ENCODE assay signal across 17 mouse cellular contexts in the genomic region with DNA sequence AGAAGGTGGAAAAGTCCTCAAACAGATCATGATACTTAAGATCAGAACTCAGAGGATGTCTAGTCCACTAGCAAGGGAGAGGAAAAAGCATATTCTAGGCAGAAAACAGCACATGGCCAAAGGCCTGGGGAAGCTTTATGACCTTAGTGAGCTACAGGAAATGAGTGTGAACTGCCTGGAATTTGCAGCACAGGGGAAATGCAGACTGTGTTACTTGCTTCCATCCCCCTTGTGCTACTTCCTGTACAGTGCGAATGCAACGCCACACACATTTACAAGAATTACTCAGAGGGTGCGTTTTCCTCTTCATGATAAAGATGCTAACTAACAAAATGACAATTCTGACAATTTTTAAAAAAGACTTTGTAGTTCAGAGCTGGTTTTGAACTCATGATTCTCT. TPM values are rescaled to one million over a fixed set of nuclear protein-coding genes. Genes with fewer than 3 reads are reported as not detected.
DNase-seq lines count a peak whose midpoint lies in the region; ATAC-seq and TF ChIP-seq lines count a peak whose summit lies in the region.
"Had no signal": no experiment of that assay in that cellular context is flagged by ENCODE, and none has a peak within 500 bp of the region (broad histone marks: within the 10 kb centered on the region; RNA-seq: fewer than 3 reads in every experiment).

No protein-coding gene starts in this region.

- H3K27me3 ChIP-seq in kidney, adult 2 months (replicated peaks; ENCODE audit: control insufficient read depth, insufficient read depth, low read length), result no peaks in the 10 kb centered on the region
- no peaks in the 10 kb centered on the region for H3K27me3 ChIP-seq in kidney, embryonic 16.5 days (ENCODE audit: insufficient read depth, low read length)
- no peaks in the 10 kb centered on the region for H3K27me3 ChIP-seq in limb, embryonic 10.5 days (ENCODE audit: low read depth, poor library complexity, severe bottlenecking)
- H3K27me3 ChIP-seq in midbrain, embryonic 15.5 days (replicated peaks), result no peaks in the 10 kb centered on the region
- H3K27me3 ChIP-seq: limb, embryonic 13.5 days had no signal

- intact Hi-C loops in gastrocnemius, postnatal 36 days (cut with DNase I), result loop anchor here (5.0 kb wide), 1 partner anchor 38 kb away; no protein-coding TSS in a partner anchor

- no peak overlapping the region for H3K27ac ChIP-seq in kidney, adult 2 months (ENCODE audit: insufficient read depth, low read depth, low read length)
- no peak overlapping the region for H3K27ac ChIP-seq in kidney, embryonic 16.5 days (ENCODE audit: low read length)
- H3K27ac ChIP-seq in limb, embryonic 10.5 days, result peak overlapping the region; percentile 58
- no peak overlapping the region for H3K27ac ChIP-seq in midbrain, embryonic 15.5 days
- H3K27ac ChIP-seq: embryonic facial prominence, embryonic 10.5 days; heart, embryonic 10.5 days; limb, embryonic 13.5 days had no signal

- H3K4me1 ChIP-seq in kidney, adult 2 months (ENCODE audit: control insufficient read depth, insufficient read depth, low read length), result no peaks in the 10 kb centered on the region
- peaks cover 12% of the 10 kb centered on the region for H3K4me1 ChIP-seq in kidney, embryonic 16.5 days (ENCODE audit: insufficient read depth, low read length)
- H3K4me1 ChIP-seq in limb, embryonic 10.5 days, result peaks cover 25% of the 10 kb centered on the region
- no peaks in the 10 kb centered on the region for H3K4me1 ChIP-seq in midbrain, embryonic 15.5 days
- H3K4me1 ChIP-seq: embryonic facial prominence, embryonic 10.5 days; heart, embryonic 10.5 days had no signal

- peak; percentile 40 for DNase-seq in kidney, adult 2 months
- DNase-seq in 3T3-L1 (ENCODE audit: low read depth, low spot score), result peak; percentile 16
- DNase-seq in limb, embryonic 10.5 days (ENCODE audit: low spot score), result peak; percentile 35
- DNase-seq in gastrocnemius, postnatal 36 days, result no peak
- DNase-seq in left cerebral cortex, adult 9 months (ENCODE audit: low spot score in 2 of 2), result no peak
- DNase-seq: adrenal gland, postnatal 36 days; cerebellum, adult 9-11 months; gastrocnemius, postnatal 25 days; heart, postnatal 14 days; lung, adult 2 months; midbrain, embryonic 14.5 days had no signal

- no peak overlapping the region for H3K9ac ChIP-seq in kidney, embryonic 16.5 days (replicated peaks; ENCODE audit: low read length)
- no peak overlapping the region for H3K9ac ChIP-seq in midbrain, embryonic 15.5 days
- H3K9ac ChIP-seq: limb, embryonic 13.5 days had no signal

- TF ChIP-seq CTCF in kidney, adult 2 months (conservative IDR thresholded peaks at IDR 0.05; ENCODE audit: insufficient read depth, insufficient read length, low read depth, low read length), result no peak

- 64% methylated on average over 3 of the region's 3 CpGs for WGBS in kidney, adult 2 months
- WGBS in kidney, embryonic 16.5 days, result 47% methylated on average over 3 of the region's 3 CpGs
- WGBS in limb, embryonic 10.5 days, result 70% methylated on average over 3 of the region's 3 CpGs
- 89% methylated on average over 3 of the region's 3 CpGs for WGBS in midbrain, embryonic 15.5 days

- no peak for TF ChIP-seq POLR2A in kidney, adult 2 months (IDR thresholded peaks at IDR 0.05; ENCODE audit: low read depth, low read length)

- no peak for ATAC-seq in kidney, embryonic 16.5 days (ENCODE audit: low FRiP score, low TSS enrichment)
- ATAC-seq in activated CD4-positive, CD25-positive, alpha-beta regulatory T cell, adult 4 months, result peak; percentile 92
- ATAC-seq in midbrain, embryonic 15.5 days (replicated peaks), result no peak

- no peaks in the 10 kb centered on the region for H3K36me3 ChIP-seq in kidney, adult 2 months (ENCODE audit: control insufficient read depth, insufficient read depth, low read length)
- H3K36me3 ChIP-seq in kidney, embryonic 16.5 days (ENCODE audit: insufficient read depth, low read length), result no peaks in the 10 kb centered on the region
- no peaks in the 10 kb centered on the region for H3K36me3 ChIP-seq in limb, embryonic 10.5 days
- H3K36me3 ChIP-seq in midbrain, embryonic 15.5 days (replicated peaks), result no peaks in the 10 kb centered on the region
- H3K36me3 ChIP-seq: embryonic facial prominence, embryonic 10.5 days; heart, embryonic 10.5 days; limb, embryonic 13.5 days had no signal

- H3K4me2 ChIP-seq in kidney, embryonic 16.5 days (replicated peaks; ENCODE audit: low read depth, low read length), result no peak overlapping the region
- H3K4me2 ChIP-seq in midbrain, embryonic 15.5 days, result no peak overlapping the region
- H3K4me2 ChIP-seq: limb, embryonic 13.5 days had no signal

- no peak overlapping the region for H3K4me3 ChIP-seq in kidney, adult 2 months (ENCODE audit: insufficient read depth, low read depth, low read length)
- H3K4me3 ChIP-seq in kidney, embryonic 16.5 days (ENCODE audit: low read length), result no peak overlapping the region
- H3K4me3 ChIP-seq in limb, embryonic 10.5 days, result no peak overlapping the region
- H3K4me3 ChIP-seq in midbrain, embryonic 15.5 days, result no peak overlapping the region
- H3K4me3 ChIP-seq: embryonic facial prominence, embryonic 10.5 days; heart, embryonic 10.5 days; limb, embryonic 13.5 days had no signal

- H3K9me3 ChIP-seq in kidney, embryonic 16.5 days (ENCODE audit: low read length), result no peaks in the 10 kb centered on the region
- H3K9me3 ChIP-seq in limb, embryonic 10.5 days (replicated peaks), result no peaks in the 10 kb centered on the region
- no peaks in the 10 kb centered on the region for H3K9me3 ChIP-seq in midbrain, embryonic 15.5 days
- H3K9me3 ChIP-seq: embryonic facial prominence, embryonic 10.5 days; heart, embryonic 10.5 days; limb, embryonic 13.5 days had no signal

RNA-seq across cellular contexts. Expression of a gene that starts 41.8 kb away (rescaled TPM):
- polyA plus RNA-seq in kidney, adult 2 months (2012; rRNA removed), result 7.9 and 8.8 TPM in 2 replicates
- polyA plus RNA-seq in kidney, embryonic 16.5 days (2015; fragmentation: Nextera tagmentation; extraction: Ambion mirVana), result 15.3 and 20.8 TPM in 2 replicates
- 10 to 100 TPM; 37.4 to 38.3 TPM for polyA plus RNA-seq in activated CD4-positive, CD25-positive, alpha-beta regulatory T cell, adult 4 months (2017; shearing (Covaris generic))
- polyA plus RNA-seq in limb, embryonic 10.5 days (2016; fragmentation: Nextera tagmentation; extraction: Ambion mirVana), result 31.6 and 34.6 TPM in 2 replicates
- 10 to 100 TPM; 14.9 to 17.4 TPM for total RNA-seq in gastrocnemius, postnatal 36 days (2021)
- polyA plus RNA-seq in midbrain, embryonic 15.5 days (2015; fragmentation: Nextera tagmentation; extraction: Ambion mirVana), result 12.4 and 14.5 TPM in 2 replicates

Comparison
In these comparisons a context has a peak if more than half of its experiments do, and no peak if none do; other contexts are left out.
1. DNase-seq: peak in kidney, adult 2 months (single experiment), 3T3-L1 (single experiment) and limb, embryonic 10.5 days (single experiment); none in gastrocnemius, postnatal 36 days (0 of 2) and left cerebral cortex, adult 9 months (0 of 2).